Comparison of ENCODE assay signal across 9 mouse cellular contexts in genomic region chr9:69439805-69440357, GRCm38 (mm10). TPM values are rescaled to one million over a fixed set of nuclear protein-coding genes. Genes with fewer than 3 reads are reported as not detected.
A peak's percentile ranks its signal among the peaks of the same experiment; 100 is the strongest.
DNase-seq lines count a peak whose midpoint lies in the region; ATAC-seq and TF ChIP-seq lines count a peak whose summit lies in the region.
"Had no signal": no experiment of that assay in that cellular context is flagged by ENCODE, and none has a peak within 500 bp of the region (broad histone marks: within the 10 kb centered on the region; RNA-seq: fewer than 3 reads in every experiment).

No protein-coding gene starts in this region.

- H3K36me3 ChIP-seq in thymus, adult 2 months (ENCODE audit: control insufficient read depth, insufficient read depth, low read length), result no peaks in the 10 kb centered on the region
- H3K36me3 ChIP-seq in heart, embryonic 12.5 days, result no peaks in the 10 kb centered on the region
- no peaks in the 10 kb centered on the region for H3K36me3 ChIP-seq in limb, embryonic 15.5 days
- H3K36me3 ChIP-seq in stomach, postnatal 0 days (ENCODE audit: control insufficient read depth, insufficient read depth, low read length), result no peaks in the 10 kb centered on the region
- H3K36me3 ChIP-seq: neural tube, embryonic 12.5 days had no signal

- H3K4me3 ChIP-seq in thymus, adult 2 months (ENCODE audit: control insufficient read depth, insufficient read depth, low read length), result no peak overlapping the region
- no peak overlapping the region for H3K4me3 ChIP-seq in heart, embryonic 12.5 days
- H3K4me3 ChIP-seq in limb, embryonic 15.5 days, result no peak overlapping the region
- no peak overlapping the region for H3K4me3 ChIP-seq in stomach, postnatal 0 days (ENCODE audit: low read depth, low read length)
- H3K4me3 ChIP-seq: neural tube, embryonic 12.5 days had no signal

- no peak overlapping the region for H3K27ac ChIP-seq in thymus, adult 2 months (ENCODE audit: control insufficient read depth, insufficient read depth, low read length)
- H3K27ac ChIP-seq in heart, embryonic 12.5 days (ENCODE audit: poor library complexity, severe bottlenecking), result no peak overlapping the region
- H3K27ac ChIP-seq in limb, embryonic 15.5 days, result peak overlapping the region; percentile 38; the same call in 1 of the 2 replicates
- H3K27ac ChIP-seq in stomach, postnatal 0 days (replicated peaks), result no peak overlapping the region
- H3K27ac ChIP-seq: neural tube, embryonic 12.5 days had no signal

- DNase-seq in thymus, postnatal 0 days (ENCODE audit: low spot score), result peak; percentile 60
- no peak for DNase-seq in thymus, adult 2 months
- no peak for DNase-seq in stomach, postnatal 0 days (ENCODE audit: low spot score)
- no peak for DNase-seq in left cerebral cortex, postnatal 36 days (ENCODE audit: low spot score in 2 of 2)
- DNase-seq in layer of hippocampus, postnatal 14 days (ENCODE audit: low spot score in 2 of 2), result no peak
- DNase-seq in left cerebral cortex, adult 18-20 months (ENCODE audit: low spot score in 2 of 2), result no peak

- TF ChIP-seq POLR2A in thymus, adult 2 months (IDR thresholded peaks at IDR 0.05; ENCODE audit: control insufficient read depth, extremely low read depth, insufficient read depth, low read length, poor library complexity), result no peak

- H3K4me1 ChIP-seq in thymus, adult 2 months (replicated peaks; ENCODE audit: control insufficient read depth, insufficient read depth, low read length), result peaks cover 28% of the 10 kb centered on the region
- peaks cover 8% of the 10 kb centered on the region for H3K4me1 ChIP-seq in heart, embryonic 12.5 days (replicated peaks)
- peaks cover 13% of the 10 kb centered on the region; the same call in 1 of the 2 replicates for H3K4me1 ChIP-seq in limb, embryonic 15.5 days
- H3K4me1 ChIP-seq in stomach, postnatal 0 days (replicated peaks; ENCODE audit: control insufficient read depth, insufficient read depth), result no peaks in the 10 kb centered on the region

- TF ChIP-seq CTCF in thymus, adult 2 months (IDR thresholded peaks at IDR 0.05; ENCODE audit: borderline replicate concordance, control insufficient read depth, extremely low read depth, insufficient read depth, low read length, poor library complexity), result no peak
- peak; percentile 23 for TF ChIP-seq CTCF in stomach, postnatal 0 days (IDR thresholded peaks at IDR 0.05; ENCODE audit: low read depth)

- no peak for TF ChIP-seq EP300 in stomach, postnatal 0 days (optimal IDR thresholded peaks at IDR 0.05)

- peak overlapping the region; percentile 2; the same call in 1 of the 2 replicates for H3K4me2 ChIP-seq in heart, embryonic 12.5 days
- no peak overlapping the region for H3K4me2 ChIP-seq in limb, embryonic 15.5 days
- no peak overlapping the region for H3K4me2 ChIP-seq in stomach, postnatal 0 days (replicated peaks; ENCODE audit: low read depth)
- H3K4me2 ChIP-seq: neural tube, embryonic 12.5 days had no signal

- no peaks in the 10 kb centered on the region for H3K9me3 ChIP-seq in heart, embryonic 12.5 days (replicated peaks)
- no peaks in the 10 kb centered on the region for H3K9me3 ChIP-seq in limb, embryonic 15.5 days
- H3K9me3 ChIP-seq in stomach, postnatal 0 days (ENCODE audit: control insufficient read depth, low read length), result no peaks in the 10 kb centered on the region
- H3K9me3 ChIP-seq: neural tube, embryonic 12.5 days had no signal

- no peak overlapping the region for H3K9ac ChIP-seq in heart, embryonic 12.5 days
- H3K9ac ChIP-seq in limb, embryonic 15.5 days, result no peak overlapping the region
- H3K9ac ChIP-seq in stomach, postnatal 0 days (ENCODE audit: low read length), result no peak overlapping the region; the same call in 1 of the 2 replicates
- H3K9ac ChIP-seq: neural tube, embryonic 12.5 days had no signal

- intact Hi-C loops in left cerebral cortex, postnatal 36 days (cut with DNase I), result no loop called here

- H3K27me3 ChIP-seq in thymus, adult 2 months (ENCODE audit: control insufficient read depth, insufficient read depth, low read length), result no peaks in the 10 kb centered on the region
- H3K27me3 ChIP-seq in heart, embryonic 12.5 days (replicated peaks), result no peaks in the 10 kb centered on the region
- H3K27me3 ChIP-seq in limb, embryonic 15.5 days, result no peaks in the 10 kb centered on the region
- H3K27me3 ChIP-seq in stomach, postnatal 0 days (ENCODE audit: control insufficient read depth, insufficient read depth, low read length), result no peaks in the 10 kb centered on the region
- H3K27me3 ChIP-seq: neural tube, embryonic 12.5 days had no signal

- WGBS in thymus, adult 2 months, result 42% methylated on average over 7 of the region's 7 CpGs
- WGBS in heart, embryonic 12.5 days, result 19% methylated on average over 7 of the region's 7 CpGs
- 25% methylated on average over 7 of the region's 7 CpGs for WGBS in limb, embryonic 15.5 days
- WGBS in stomach, postnatal 0 days, result 21% methylated on average over 7 of the region's 7 CpGs

- ATAC-seq in heart, embryonic 12.5 days (ENCODE audit: insufficient number of reproducible peaks, low FRiP score), result no peak
- ATAC-seq in limb, embryonic 15.5 days (ENCODE audit: insufficient number of reproducible peaks, low FRiP score, low TSS enrichment, low read depth), result 0 out of 2 replicates have a peak, but pooled peaks have one; percentile 35
- peak; percentile 15; the same call in 1 of the 2 replicates for ATAC-seq in stomach, postnatal 0 days (ENCODE audit: low FRiP score, low TSS enrichment)

RNA-seq across cellular contexts. Expression of gene Anxa2, which starts 13.5 kb away (rescaled TPM):
- 713 and 718 TPM in 2 replicates for polyA plus RNA-seq in thymus, postnatal 0 days (2015; fragmentation: Nextera tagmentation; extraction: Ambion mirVana)
- 409 and 412 TPM in 2 replicates for polyA plus RNA-seq in thymus, adult 2 months (2012; rRNA removed)
- 378 and 387 TPM in 2 replicates for polyA plus RNA-seq in heart, embryonic 12.5 days (2016; fragmentation: Nextera tagmentation; extraction: Ambion mirVana)
- polyA plus RNA-seq in limb, embryonic 15.5 days (2015; fragmentation: Nextera tagmentation; extraction: Ambion mirVana), result 1,913 and 2,040 TPM in 2 replicates
- polyA plus RNA-seq in stomach, postnatal 0 days (2015; fragmentation: Nextera tagmentation; extraction: Ambion mirVana), result 634 and 654 TPM in 2 replicates
- 10 to 100 TPM in 1 of 2 experiments, 1 to 10 TPM in 1; 9.5 to 14.3 TPM for total RNA-seq in left cerebral cortex, postnatal 36 days (2021)
- 10 to 100 TPM; 12.4 to 18.4 TPM for total RNA-seq in layer of hippocampus, postnatal 14 days (2021)
- 10 to 100 TPM; 13.3 to 19.4 TPM for total RNA-seq in left cerebral cortex, adult 18-20 months (2021)

RNA-seq across cellular contexts. Expression of gene Ice2, which starts 42.2 kb away (rescaled TPM):
- polyA plus RNA-seq in thymus, postnatal 0 days (2015; fragmentation: Nextera tagmentation; extraction: Ambion mirVana), result 18.2 and 20.8 TPM in 2 replicates
- 5.6 and 6.8 TPM in 2 replicates for polyA plus RNA-seq in thymus, adult 2 months (2012; rRNA removed)
- 14.0 and 17.4 TPM in 2 replicates for polyA plus RNA-seq in heart, embryonic 12.5 days (2016; fragmentation: Nextera tagmentation; extraction: Ambion mirVana)
- 13.0 and 14.5 TPM in 2 replicates for polyA plus RNA-seq in limb, embryonic 15.5 days (2015; fragmentation: Nextera tagmentation; extraction: Ambion mirVana)
- 4.3 and 4.8 TPM in 2 replicates for polyA plus RNA-seq in stomach, postnatal 0 days (2015; fragmentation: Nextera tagmentation; extraction: Ambion mirVana)
- 10 to 100 TPM in 1 of 2 experiments, 1 to 10 TPM in 1; 8.7 to 12.0 TPM for total RNA-seq in left cerebral cortex, postnatal 36 days (2021)
- 1 to 10 TPM; 8.9 to 9.9 TPM for total RNA-seq in layer of hippocampus, postnatal 14 days (2021)
- total RNA-seq in left cerebral cortex, adult 18-20 months (2021), result 10 to 100 TPM in 1 of 2 experiments, 1 to 10 TPM in 1; 9.6 to 10.1 TPM
